Mouse (Mus musculus): ENCODE measurements around the gene Ppp1r27. TPM values are rescaled to one million over a fixed set of nuclear protein-coding genes. Genes with fewer than 3 reads are reported as not detected.

Gene Ppp1r27
- polyA plus RNA-seq, 1 experiment: 0.51 TPM

- no peaks in the 10 kb centered on the region for H3K36me3 ChIP-seq (ENCODE audit: control insufficient read depth, insufficient read depth, low read length)
- H3K27ac ChIP-seq (ENCODE audit: insufficient read depth, low read depth, low read length): peak overlapping the region; percentile 85
- peaks cover 25% of the 10 kb centered on the region for H3K4me1 ChIP-seq (ENCODE audit: control insufficient read depth, insufficient read depth, insufficient read length, low read length)
- no peak for TF ChIP-seq POLR2A (IDR thresholded peaks at IDR 0.05; ENCODE audit: low read depth, low read length)
- no peak for TF ChIP-seq CTCF (IDR thresholded peaks at IDR 0.05; ENCODE audit: extremely low read depth, insufficient read length, insufficient replicate concordance, low read depth, low read length)
- H3K27me3 ChIP-seq (ENCODE audit: control insufficient read depth, insufficient read depth, low read length): no peaks in the 10 kb centered on the region
- WGBS: 29% methylated on average over 13 of the region's 13 CpGs
- no peak overlapping the region for H3K4me3 ChIP-seq (ENCODE audit: low read depth, low read length)
These were observed 43.2 kb downstream of the Ppp1r27 start for GRCm38 (mm10) chr11:120507611-120508289.

- 18% methylated on average over 4 of the region's 4 CpGs for WGBS
- Histone ChIP-seq H3K36me3 (ENCODE audit: control insufficient read depth, insufficient read depth, low read length) (no peaks in the 10 kb centered on the region), H3K4me1 (ENCODE audit: control insufficient read depth, insufficient read depth, insufficient read length, low read length) (peaks cover 25% of the 10 kb centered on the region), H3K4me3 (ENCODE audit: low read depth, low read length) (no peak overlapping the region), H3K27ac (ENCODE audit: insufficient read depth, low read depth, low read length) (peak overlapping the region; percentile 85), H3K27me3 (ENCODE audit: control insufficient read depth, insufficient read depth, low read length) (no peaks in the 10 kb centered on the region)
- no peak for TF ChIP-seq POLR2A (IDR thresholded peaks at IDR 0.05; ENCODE audit: low read depth, low read length)
- peak; percentile 63; the same call in 1 of the 2 replicates for TF ChIP-seq CTCF (IDR thresholded peaks at IDR 0.05; ENCODE audit: extremely low read depth, insufficient read length, insufficient replicate concordance, low read depth, low read length)
These were observed 44.0 kb downstream of the Ppp1r27 start for GRCm38 (mm10) chr11:120506899-120507298.

- Histone ChIP-seq H3K27ac (ENCODE audit: insufficient read depth, low read depth, low read length) (no peak overlapping the region), H3K27me3 (ENCODE audit: control insufficient read depth, insufficient read depth, low read length) (no peaks in the 10 kb centered on the region), H3K4me3 (ENCODE audit: low read depth, low read length) (no peak overlapping the region), H3K4me1 (ENCODE audit: control insufficient read depth, insufficient read depth, insufficient read length, low read length) (peaks cover 27% of the 10 kb centered on the region), H3K36me3 (ENCODE audit: control insufficient read depth, insufficient read depth, low read length) (no peaks in the 10 kb centered on the region)
- WGBS: 66% methylated on average over 3 of the region's 3 CpGs
- TF ChIP-seq CTCF (IDR thresholded peaks at IDR 0.05; ENCODE audit: extremely low read depth, insufficient read length, insufficient replicate concordance, low read depth, low read length) (no peak), POLR2A (IDR thresholded peaks at IDR 0.05; ENCODE audit: low read depth, low read length) (no peak)
These were observed 45.3 kb downstream of the Ppp1r27 start for GRCm38 (mm10) chr11:120505661-120506060.

- H3K27ac ChIP-seq (ENCODE audit: insufficient read depth, low read depth, low read length): no peak overlapping the region
- no peak overlapping the region for H3K4me3 ChIP-seq (ENCODE audit: low read depth, low read length)
- TF ChIP-seq CTCF (IDR thresholded peaks at IDR 0.05; ENCODE audit: extremely low read depth, insufficient read length, insufficient replicate concordance, low read depth, low read length) (no peak), POLR2A (IDR thresholded peaks at IDR 0.05; ENCODE audit: low read depth, low read length) (no peak)
- WGBS: 78% methylated on average over 4 of the region's 4 CpGs
- peaks cover 24% of the 10 kb centered on the region; the same call in 1 of the 2 replicates for H3K4me1 ChIP-seq (ENCODE audit: control insufficient read depth, insufficient read depth, insufficient read length, low read length)
- H3K36me3 ChIP-seq (ENCODE audit: control insufficient read depth, insufficient read depth, low read length): peaks cover 27% of the 10 kb centered on the region
- no peaks in the 10 kb centered on the region for H3K27me3 ChIP-seq (ENCODE audit: control insufficient read depth, insufficient read depth, low read length)
These were observed 49.2 kb downstream of the Ppp1r27 start for GRCm38 (mm10) chr11:120501701-120502100.

GRCm38 (mm10) chr11:120501018-120501417 is 49.9 kb downstream of the Ppp1r27 start:
- H3K27me3 ChIP-seq (ENCODE audit: control insufficient read depth, insufficient read depth, low read length): no peaks in the 10 kb centered on the region
- 26% methylated on average over 6 of the region's 6 CpGs for WGBS
- TF ChIP-seq POLR2A (IDR thresholded peaks at IDR 0.05; ENCODE audit: low read depth, low read length) (no peak), CTCF (IDR thresholded peaks at IDR 0.05; ENCODE audit: extremely low read depth, insufficient read length, insufficient replicate concordance, low read depth, low read length) (no peak)
- no peak overlapping the region for H3K27ac ChIP-seq (ENCODE audit: insufficient read depth, low read depth, low read length)
- H3K36me3 ChIP-seq (ENCODE audit: control insufficient read depth, insufficient read depth, low read length): peaks cover 33% of the 10 kb centered on the region
- peaks cover 20% of the 10 kb centered on the region; the same call in 1 of the 2 replicates for H3K4me1 ChIP-seq (ENCODE audit: control insufficient read depth, insufficient read depth, insufficient read length, low read length)
- no peak overlapping the region for H3K4me3 ChIP-seq (ENCODE audit: low read depth, low read length)

- no peaks in the 10 kb centered on the region for H3K27me3 ChIP-seq (ENCODE audit: control insufficient read depth, insufficient read depth, low read length)
- peaks cover 39% of the 10 kb centered on the region for H3K36me3 ChIP-seq (ENCODE audit: control insufficient read depth, insufficient read depth, low read length)
- H3K4me1 ChIP-seq (ENCODE audit: control insufficient read depth, insufficient read depth, insufficient read length, low read length): peaks cover 20% of the 10 kb centered on the region; the same call in 1 of the 2 replicates
- no peak overlapping the region for H3K4me3 ChIP-seq (ENCODE audit: low read depth, low read length)
- no peak for TF ChIP-seq POLR2A (IDR thresholded peaks at IDR 0.05; ENCODE audit: low read depth, low read length)
- no peak for TF ChIP-seq CTCF (IDR thresholded peaks at IDR 0.05; ENCODE audit: extremely low read depth, insufficient read length, insufficient replicate concordance, low read depth, low read length)
- 2% methylated on average over 3 of the region's 3 CpGs for WGBS
- peak overlapping the region; percentile 57 for H3K27ac ChIP-seq (ENCODE audit: insufficient read depth, low read depth, low read length)
These were observed 50.6 kb downstream of the Ppp1r27 start for GRCm38 (mm10) chr11:120500357-120500756.

Other genes with a start within 250 kb of the Ppp1r27 start
- gene Actg1, start 202.6 kb downstream of the Ppp1r27 start, polyA plus RNA-seq (2012; rRNA removed): 927 and 1,318 TPM in 2 replicates
- gene Fscn2, start 189.6 kb downstream of the Ppp1r27 start, polyA plus RNA-seq (2012; rRNA removed): not detected in 2 replicates
- gene Faap100, start 172.4 kb downstream of the Ppp1r27 start, polyA plus RNA-seq (2012; rRNA removed): 32.0 and 49.2 TPM in 2 replicates
- gene Nploc4, start 113.4 kb downstream of the Ppp1r27 start, polyA plus RNA-seq (2012; rRNA removed): 29.0 and 54.8 TPM in 2 replicates
- gene Tspan10, start 108.5 kb downstream of the Ppp1r27 start, polyA plus RNA-seq (2012; rRNA removed): 0.15 and 0.60 TPM in 2 replicates
- 0.43 TPM in 2 replicates for gene Pde6g, start 97.6 kb downstream of the Ppp1r27 start, polyA plus RNA-seq (2012; rRNA removed)
- 16.6 and 23.6 TPM in 2 replicates for gene Oxld1, start 93.1 kb downstream of the Ppp1r27 start, polyA plus RNA-seq (2012; rRNA removed)
- 3.6 and 4.4 TPM in 2 replicates for gene Ccdc137, start 93.0 kb downstream of the Ppp1r27 start, polyA plus RNA-seq (2012; rRNA removed)
- gene Arl16, start 83.5 kb downstream of the Ppp1r27 start, polyA plus RNA-seq (2012; rRNA removed): 14.3 and 15.4 TPM in 2 replicates
- gene Mrpl12, start 66.5 kb downstream of the Ppp1r27 start, polyA plus RNA-seq (2012; rRNA removed): 130 and 155 TPM in 2 replicates
- 298 and 416 TPM in 2 replicates for gene Slc25a10, start 59.3 kb downstream of the Ppp1r27 start, polyA plus RNA-seq (2012; rRNA removed)
- 1.4 and 2.6 TPM in 2 replicates for gene Gcgr, start 20.4 kb downstream of the Ppp1r27 start, polyA plus RNA-seq (2012; rRNA removed)
- gene Mcrip1, start 1.4 kb downstream of the Ppp1r27 start, polyA plus RNA-seq (2012; rRNA removed): 24.0 and 30.3 TPM in 2 replicates
- gene P4hb, start 22.1 kb upstream of the Ppp1r27 start, polyA plus RNA-seq (2012; rRNA removed): 442 and 705 TPM in 2 replicates
- gene Arhgdia, start 30.5 kb upstream of the Ppp1r27 start, polyA plus RNA-seq (2012; rRNA removed): 489 and 1,022 TPM in 2 replicates
- 12.0 and 24.0 TPM in 2 replicates for gene Alyref, start 47.2 kb upstream of the Ppp1r27 start, polyA plus RNA-seq (2012; rRNA removed)
- gene Anapc11, start 47.3 kb upstream of the Ppp1r27 start, polyA plus RNA-seq (2012; rRNA removed): 46.4 and 97.9 TPM in 2 replicates
- 0.98 and 7.2 TPM in 2 replicates for gene Npb, start 57.3 kb upstream of the Ppp1r27 start, polyA plus RNA-seq (2012; rRNA removed)
- gene Pcyt2, start 66.8 kb upstream of the Ppp1r27 start, polyA plus RNA-seq (2012; rRNA removed): 449 and 1,029 TPM in 2 replicates
- gene Sirt7, start 74.1 kb upstream of the Ppp1r27 start, polyA plus RNA-seq (2012; rRNA removed): 99.1 and 147 TPM in 2 replicates
- 24.8 and 33.6 TPM in 2 replicates for gene Mafg, start 82.5 kb upstream of the Ppp1r27 start, polyA plus RNA-seq (2012; rRNA removed)
- 17.1 and 19.9 TPM in 2 replicates for gene Pycr1, start 92.6 kb upstream of the Ppp1r27 start, polyA plus RNA-seq (2012; rRNA removed)
- 0.39 and 1.0 TPM in 2 replicates for gene Myadml2, start 97.0 kb upstream of the Ppp1r27 start, polyA plus RNA-seq (2012; rRNA removed)
- gene Notum, start 110.0 kb upstream of the Ppp1r27 start, polyA plus RNA-seq (2012; rRNA removed): 0.67 and 0.99 TPM in 2 replicates
- 86.9 and 138 TPM in 2 replicates for gene Aspscr1, start 121.8 kb upstream of the Ppp1r27 start, polyA plus RNA-seq (2012; rRNA removed)
- gene Cenpx, start 162.6 kb upstream of the Ppp1r27 start, polyA plus RNA-seq (2012; rRNA removed): 38.4 and 46.2 TPM in 2 replicates
- 22.0 and 23.9 TPM in 2 replicates for gene Lrrc45, start 162.8 kb upstream of the Ppp1r27 start, polyA plus RNA-seq (2012; rRNA removed)
- 4.1 and 5.1 TPM in 2 replicates for gene Rac3, start 170.3 kb upstream of the Ppp1r27 start, polyA plus RNA-seq (2012; rRNA removed)
- 102 and 127 TPM in 2 replicates for gene Dcxr, start 176.1 kb upstream of the Ppp1r27 start, polyA plus RNA-seq (2012; rRNA removed)
- 1.2 and 11.4 TPM in 2 replicates for gene Cbr2, start 181.0 kb upstream of the Ppp1r27 start, polyA plus RNA-seq (2012; rRNA removed)
- gene Hmga1b, start 211.7 kb upstream of the Ppp1r27 start, polyA plus RNA-seq (2012; rRNA removed): 1.4 and 58.5 TPM in 2 replicates
- 41.0 and 90.5 TPM in 2 replicates for gene Rfng, start 233.1 kb upstream of the Ppp1r27 start, polyA plus RNA-seq (2012; rRNA removed)
- gene Gps1, start 233.1 kb upstream of the Ppp1r27 start, polyA plus RNA-seq (2012; rRNA removed): 57.5 and 86.4 TPM in 2 replicates
- gene Dus1l, start 245.3 kb upstream of the Ppp1r27 start, polyA plus RNA-seq (2012; rRNA removed): 24.1 and 29.0 TPM in 2 replicates

Data from small intestine, adult 2 months (tissue).